Mouse (Mus musculus) megakaryocyte-erythroid progenitor cell, adult 5 weeks (primary cell): ENCODE results near the gene Dapk1. TPM values are rescaled to one million over a fixed set of nuclear protein-coding genes. Genes with fewer than 3 reads are reported as not detected.

ENCODE experiments used
- polyA plus RNA-seq: library from polyadenylated mRNA; stranded (reverse); fragments of >175 nt; gene quantifications from 2 replicates; pipeline ENCODE4 v1.2.3, GENCODE M21; 2012

The Dapk1 gene
- polyA plus RNA-seq = 6.4 and 9.0 TPM in 2 replicates

GRCm38 (mm10) chr13:60601436-60602415 is at the start of gene Dapk1:
Gene Dapk1, plus strand, starts transcription at chr13:60601947.

DNA sequence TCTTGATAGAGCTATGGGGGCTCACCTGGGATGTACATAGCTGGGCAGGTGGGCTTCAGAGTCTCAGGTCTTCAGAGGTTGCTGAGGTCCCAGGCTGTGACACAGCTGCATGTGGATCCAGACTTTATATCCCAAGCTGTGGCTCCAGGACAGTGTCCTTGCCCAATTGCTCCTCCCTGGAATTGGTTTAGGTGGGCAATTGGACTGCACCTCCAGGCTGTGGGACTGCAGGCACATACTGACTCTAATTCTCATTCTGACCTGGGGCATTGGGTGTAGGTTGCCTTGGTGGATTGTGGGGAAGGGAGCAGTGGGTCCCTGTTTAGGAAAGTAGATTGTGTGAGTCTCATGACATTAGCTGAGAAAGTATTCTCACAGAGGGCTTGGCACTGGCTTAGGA is 184.5 kb downstream of the Dapk1 start, which contains the start of gene BC051665:
TSS of gene BC051665 (minus strand) at position 101 of the 400 bp plus-strand sequence.

DNA sequence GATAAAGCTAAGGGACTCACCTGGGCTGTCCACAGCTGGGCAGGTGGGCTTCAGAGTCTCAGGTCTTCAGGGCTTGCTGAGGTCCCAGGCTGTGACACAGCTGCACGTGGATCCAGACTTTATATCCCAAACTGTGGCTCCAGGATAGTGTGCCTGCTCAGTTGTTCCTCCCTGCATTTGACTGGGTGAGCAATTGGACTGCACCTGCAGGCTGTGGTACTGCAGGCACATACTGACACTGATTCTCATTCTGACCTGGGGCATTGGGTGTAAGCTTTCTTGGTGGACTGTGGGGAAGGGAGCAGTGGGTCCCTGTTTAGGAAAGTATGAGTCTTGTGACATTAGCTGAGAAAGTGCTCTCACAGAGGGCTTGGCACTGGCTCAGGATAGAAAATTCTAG is 201.0 kb downstream of the Dapk1 start, which contains the start of gene Ctsll3:
TSS of gene Ctsll3 (minus strand) at position 101 of the 400 bp plus-strand sequence.

Other genes with a start within 250 kb of the Dapk1 start
- gene BC051665, start 184.4 kb downstream of the Dapk1 start, polyA plus RNA-seq = not detected in 2 replicates
- gene Ctsll3, start 200.9 kb downstream of the Dapk1 start, polyA plus RNA-seq = not detected in 2 replicates